Mouse (Mus musculus): Measurements from ENCODE around the gene Gm17019.
"Not testable (repeated sequence)": the region's sequence is repeated elsewhere in the genome, so short reads cannot be mapped to it uniquely, and the experiment has no call there.

GRCm38 (mm10) chr5:14986649-14987387, 46.0 kb downstream of the Gm17019 start:
- TF ChIP-seq CTCF (IDR thresholded peaks at IDR 0.05; ENCODE audit: borderline replicate concordance, control insufficient read depth, extremely low read depth, insufficient read depth, low read length, poor library complexity); POLR2A (IDR thresholded peaks at IDR 0.05; ENCODE audit: control insufficient read depth, extremely low read depth, insufficient read depth, low read length, poor library complexity): not testable (repeated sequence)
